Mouse (Mus musculus) liver, adult 2 months (tissue): ENCODE measurements at regions not wholly inside any gene's neighbourhood (a gene's known extent, or its start where the extent isn't known, plus 50 kb on each side); places are given as distances from the start of the nearest gene placed in this dataset.
A peak's percentile ranks its signal among the peaks of the same experiment; 100 is the strongest.

Experiments
- DNase-seq: peaks from one replicate; pipeline ENCODE4 v3.0.0-alpha.2; 2011; ENCODE audit warnings: low read depth, low spot score; ENCODE audit errors: extremely low read depth
- H3K27ac ChIP-seq: fragments of 200-500 bp; replicated peaks from 2 replicates; pipeline ENCODE4 v1.5.1; 2012; ENCODE audit warnings: low read depth, mild to moderate bottlenecking, control low read depth, inconsistent platforms, low read length; ENCODE audit not compliant: insufficient read depth
- H3K27me3 ChIP-seq: fragments of 200-500 bp; 2 replicates; pipeline ENCODE4 v1.6.1; 2012; ENCODE audit warnings: mild to moderate bottlenecking, moderate library complexity, low read length, inconsistent platforms; ENCODE audit not compliant: control insufficient read depth, insufficient read depth
- H3K36me3 ChIP-seq: fragments of 200-500 bp; 2 replicates; pipeline ENCODE4 v1.6.1; 2012; ENCODE audit warnings: low read length, inconsistent platforms; ENCODE audit not compliant: control insufficient read depth, insufficient read depth
- H3K4me1 ChIP-seq: fragments of 200-500 bp; 2 replicates; pipeline ENCODE4 v1.6.1; 2011; ENCODE audit warnings: low read length; ENCODE audit not compliant: control insufficient read depth, insufficient read depth
- H3K4me3 ChIP-seq: fragments of 200-500 bp; 2 replicates; pipeline ENCODE4 v1.5.1; 2011; ENCODE audit warnings: low read depth, mild to moderate bottlenecking, control low read depth, low read length, moderate library complexity; ENCODE audit not compliant: insufficient read depth
- H3K79me2 ChIP-seq: fragments of 200-500 bp; 2 replicates; pipeline ENCODE4 v1.6.1; 2012; ENCODE audit warnings: inconsistent platforms, mild to moderate bottlenecking, low read length, moderate library complexity; ENCODE audit not compliant: control insufficient read depth, insufficient read depth
- H3K9ac ChIP-seq: fragments of 200-500 bp; 2 replicates; pipeline ENCODE4 v1.6.1; 2012; ENCODE audit warnings: low read depth, mild to moderate bottlenecking, control low read depth, inconsistent platforms, low read length
- CTCF ChIP-seq: fragments of 200-500 bp; IDR thresholded peaks from 2 replicates; pipeline ENCODE4 v1.5.1; 2011; ENCODE audit warnings: low read depth, low read length, control low read depth
- POLR2A ChIP-seq: fragments of 200-500 bp; IDR thresholded peaks from 2 replicates; pipeline ENCODE4 v1.6.1; 2011; ENCODE audit warnings: low read length, control low read depth; ENCODE audit not compliant: insufficient read depth; ENCODE audit errors: extremely low read depth
- WGBS: fragments of 180-500 bp; shearing (Covaris S2); methylation state at CpG from one replicate; pipeline ENCODE4 v1.1.7; 2018; 5-methylcytosine and 5-hydroxymethylcytosine counted together

DNA sequence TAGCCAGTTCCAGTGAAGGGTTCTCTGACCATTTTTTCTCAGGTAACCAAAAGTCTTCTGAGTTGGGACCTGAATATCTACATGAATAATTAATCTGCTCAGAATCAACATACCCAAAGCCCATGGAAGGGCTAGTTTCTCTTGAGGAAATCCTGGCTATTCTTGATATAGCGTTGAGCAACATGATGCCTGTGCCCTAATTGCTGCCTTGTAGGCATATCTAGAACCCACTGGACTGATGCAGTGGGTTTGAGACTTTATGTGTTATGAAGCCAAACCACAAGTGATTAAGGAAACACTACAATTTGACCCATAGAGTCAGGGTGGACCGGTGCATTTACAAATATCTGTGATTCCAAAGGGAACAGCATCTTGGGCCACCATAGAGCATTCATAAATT is 114.3 kb upstream of the Spred1 start:
- Histone ChIP-seq H3K36me3 (no peaks in the 10 kb centered on the region), H3K9ac (no peak overlapping the region), H3K4me3 (no peak overlapping the region), H3K79me2 (no peaks in the 10 kb centered on the region), H3K27ac (no peak overlapping the region), H3K4me1 (no peaks in the 10 kb centered on the region), H3K27me3 (no peaks in the 10 kb centered on the region)
- DNase-seq: no peak
- WGBS: 94% methylated on average over 2 of the region's 2 CpGs
- TF ChIP-seq POLR2A (no peak), CTCF (no peak)

DNA sequence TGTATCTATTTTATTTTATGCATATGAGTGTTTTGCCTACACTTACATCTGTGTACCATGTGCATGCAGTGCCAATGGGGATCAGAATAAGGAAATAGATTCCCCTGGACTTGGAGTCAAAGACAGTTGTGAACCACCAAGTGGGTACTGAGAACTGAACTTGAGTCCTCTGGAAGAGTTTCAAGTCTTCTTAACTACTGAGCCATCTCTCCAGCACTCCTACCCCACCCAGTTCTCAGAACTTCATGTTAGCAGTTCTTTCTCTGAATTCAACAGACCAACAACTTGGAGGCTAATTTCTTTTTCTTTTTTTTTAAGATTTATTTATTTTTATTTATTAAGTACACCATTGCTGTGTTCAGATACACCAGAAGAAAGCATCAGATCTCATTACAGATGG is 112.3 kb upstream of the Spred1 start:
- no peaks in the 10 kb centered on the region for H3K36me3 ChIP-seq
- no peak overlapping the region for H3K9ac ChIP-seq
- TF ChIP-seq POLR2A (no peak), CTCF (no peak)
- no peak for DNase-seq
- no peak overlapping the region for H3K27ac ChIP-seq
- H3K27me3 ChIP-seq: no peaks in the 10 kb centered on the region
- H3K4me3 ChIP-seq: no peak overlapping the region
- H3K4me1 ChIP-seq: no peaks in the 10 kb centered on the region
- no peaks in the 10 kb centered on the region for H3K79me2 ChIP-seq

DNA sequence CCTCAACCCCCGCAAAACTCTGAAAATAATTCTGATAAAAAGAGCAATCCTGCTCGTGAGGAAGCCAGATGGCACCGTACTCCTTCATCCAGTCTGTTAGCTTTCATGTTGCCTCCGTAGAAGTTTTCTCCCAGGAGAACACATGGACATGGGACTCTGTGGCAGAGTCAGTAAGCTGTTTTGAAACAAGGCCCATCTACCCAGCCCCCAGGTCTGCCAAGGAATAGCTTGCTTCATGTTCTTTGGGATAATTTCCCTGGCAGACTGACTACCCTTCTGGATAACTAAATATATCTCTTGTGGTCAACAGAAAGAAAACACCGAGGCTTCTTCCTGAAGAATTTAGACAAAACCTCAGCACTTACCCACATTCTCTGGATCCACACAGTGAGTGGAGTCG is 111.2 kb upstream of the Spred1 start:
- WGBS: 91% methylated on average over 6 of the region's 6 CpGs
- TF ChIP-seq POLR2A: no peak
- no peak for TF ChIP-seq CTCF
- Histone ChIP-seq H3K4me1 (no peaks in the 10 kb centered on the region), H3K27me3 (no peaks in the 10 kb centered on the region), H3K4me3 (no peak overlapping the region), H3K9ac (no peak overlapping the region), H3K36me3 (no peaks in the 10 kb centered on the region), H3K79me2 (no peaks in the 10 kb centered on the region), H3K27ac (no peak overlapping the region)
- no peak for DNase-seq

DNA sequence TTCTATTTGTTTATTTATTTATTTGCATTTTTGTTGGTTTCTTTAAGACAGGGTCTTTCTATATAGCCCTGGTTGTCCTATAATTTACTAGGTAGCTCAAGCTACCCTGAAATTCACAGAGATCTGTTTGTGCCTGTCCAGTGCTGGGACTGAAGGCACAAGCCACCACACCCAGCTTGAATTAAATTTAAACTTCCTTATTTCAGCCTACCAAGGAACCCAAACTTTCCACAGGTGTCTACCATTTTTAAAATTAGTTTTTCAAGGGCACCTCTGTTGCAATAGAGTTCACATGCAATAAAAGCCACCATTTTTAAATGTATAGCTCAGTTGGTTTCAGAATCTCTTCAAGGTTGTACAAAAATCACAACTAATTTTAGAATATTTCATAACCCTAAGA is 110.2 kb upstream of the Spred1 start:
- no peaks in the 10 kb centered on the region for H3K4me1 ChIP-seq
- H3K27me3 ChIP-seq: no peaks in the 10 kb centered on the region
- no peak overlapping the region for H3K27ac ChIP-seq
- H3K9ac ChIP-seq: no peak overlapping the region
- no peak overlapping the region for H3K4me3 ChIP-seq
- no peaks in the 10 kb centered on the region for H3K36me3 ChIP-seq
- TF ChIP-seq POLR2A (no peak), CTCF (no peak)
- no peak for DNase-seq
- no peaks in the 10 kb centered on the region for H3K79me2 ChIP-seq

DNA sequence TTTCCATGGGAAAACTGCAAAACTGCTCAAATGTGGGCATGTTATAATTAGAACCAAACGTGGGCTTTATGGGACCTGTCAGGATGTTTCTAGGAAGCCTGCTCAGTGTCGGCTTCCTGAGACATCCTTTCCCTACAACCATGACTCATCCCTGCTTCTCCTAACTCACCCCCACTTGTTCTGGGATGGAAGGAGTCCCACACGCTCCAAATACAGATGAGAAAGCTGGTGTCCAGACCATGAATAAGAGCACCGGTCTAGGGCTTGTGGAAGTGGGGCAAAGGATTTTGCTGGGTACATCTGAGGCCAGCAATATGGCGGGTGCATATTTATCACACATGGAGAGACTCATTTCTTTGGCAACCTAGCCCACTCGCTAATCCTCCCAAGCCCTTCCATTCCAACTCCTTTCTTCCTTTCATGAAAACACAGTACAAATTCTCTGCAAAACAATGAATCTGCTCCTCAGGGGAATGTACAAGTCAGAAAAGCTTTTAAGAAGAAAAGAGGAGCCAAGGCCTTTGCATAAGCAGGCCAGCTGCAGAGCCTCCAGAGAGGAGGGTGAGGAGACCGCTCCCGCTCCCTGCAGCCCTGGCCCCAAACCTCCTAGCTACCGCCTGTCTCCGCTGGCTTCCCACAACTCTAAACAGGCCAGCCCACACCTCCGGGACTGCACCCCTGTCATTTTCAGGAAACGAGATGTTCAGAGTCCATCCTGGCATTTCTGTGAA is 103.1 kb upstream of the Spred1 start:
- TF ChIP-seq POLR2A (no peak), CTCF (no peak)
- H3K27me3 ChIP-seq: no peaks in the 10 kb centered on the region
- H3K79me2 ChIP-seq: no peaks in the 10 kb centered on the region
- H3K36me3 ChIP-seq: no peaks in the 10 kb centered on the region
- peak; percentile 34 for DNase-seq
- no peak overlapping the region for H3K9ac ChIP-seq
- peak overlapping the region; percentile 15; the same call in 1 of the 2 replicates for H3K27ac ChIP-seq
- WGBS: 51% methylated on average over 12 of the region's 12 CpGs
- no peaks in the 10 kb centered on the region for H3K4me1 ChIP-seq
- H3K4me3 ChIP-seq: no peak overlapping the region

DNA sequence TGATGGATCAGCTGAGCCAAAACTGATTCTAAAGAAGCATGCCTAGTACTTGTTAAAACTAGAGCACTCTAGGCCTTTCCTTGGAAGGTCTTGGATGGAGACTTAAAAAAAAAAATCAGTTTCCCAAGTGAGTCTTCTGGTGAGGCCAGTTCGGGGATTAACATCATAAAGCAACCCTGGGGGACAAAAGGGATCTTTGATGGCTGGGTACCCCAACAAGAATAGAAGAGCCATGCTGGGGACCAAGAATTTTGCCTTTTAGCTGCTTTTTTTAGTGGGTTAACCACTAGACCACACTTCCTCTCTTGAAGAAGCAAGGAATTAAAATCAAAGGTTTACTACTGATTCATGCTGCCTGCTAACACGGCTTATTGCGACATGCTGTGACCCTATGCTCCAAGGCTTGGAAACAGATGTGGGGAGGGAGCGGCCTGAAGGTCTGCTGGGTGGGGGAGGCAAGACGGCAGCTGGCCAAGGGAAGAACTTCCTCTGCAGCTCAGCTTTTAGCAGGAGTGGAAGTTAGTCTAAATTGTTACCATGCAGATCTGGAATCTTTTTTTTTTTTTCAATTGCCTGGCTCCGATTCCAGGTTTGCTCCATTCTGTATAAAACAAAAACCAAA is 102.1 kb upstream of the Spred1 start:
- peak; percentile 86 for DNase-seq

More for the DNA sequence above, 102.1 kb upstream of the Spred1 start:
- Histone ChIP-seq H3K27me3 (no peaks in the 10 kb centered on the region), H3K4me3 (no peak overlapping the region), H3K4me1 (no peaks in the 10 kb centered on the region), H3K9ac (no peak overlapping the region), H3K36me3 (no peaks in the 10 kb centered on the region), H3K27ac (peak overlapping the region; percentile 49; the same call in 1 of the 2 replicates), H3K79me2 (no peaks in the 10 kb centered on the region)
- WGBS: 22% methylated on average over 6 of the region's 6 CpGs
- TF ChIP-seq POLR2A (no peak), CTCF (no peak)
